Mouse (Mus musculus) frontal cortex, postnatal 10 days (tissue): ENCODE measurements around the gene Hnrnpa0.

Experiments used
- DNase-seq, 2 experiments: peaks; one replicate each; pipeline ENCODE4 v3.0.0; 2022; ENCODE audit warnings: low spot score in 2 of 2, mixed read lengths in 1 of 2

Gene Hnrnpa0

GRCm38 (mm10) chr13:58126862-58127765, 1.2 kb downstream of the Hnrnpa0 start:
- no peak for DNase-seq

- DNase-seq = no peak
These were observed 2.2 kb downstream of the Hnrnpa0 start for GRCm38 (mm10) chr13:58126126-58126525.

- no peak for DNase-seq
These were observed 3.4 kb downstream of the Hnrnpa0 start for GRCm38 (mm10) chr13:58124989-58125388.

GRCm38 (mm10) chr13:58124278-58124677, 4.1 kb downstream of the Hnrnpa0 start:
- DNase-seq = no peak

- DNase-seq = no peak
These were observed 5.0 kb downstream of the Hnrnpa0 start for GRCm38 (mm10) chr13:58123381-58123780.

GRCm38 (mm10) chr13:58122786-58123297, 5.5 kb downstream of the Hnrnpa0 start:
- no peak for DNase-seq

GRCm38 (mm10) chr13:58117318-58118017, 10.9 kb downstream of the Hnrnpa0 start:
- DNase-seq = no peak

GRCm38 (mm10) chr13:58116801-58117200, 11.6 kb downstream of the Hnrnpa0 start:
- no peak for DNase-seq

GRCm38 (mm10) chr13:58115227-58115626, 13.1 kb downstream of the Hnrnpa0 start:
- DNase-seq = no peak

- peak; percentile 77 to 85 for DNase-seq
These were observed 15.1 kb downstream of the Hnrnpa0 start, which contains the start of gene Klhl3 for GRCm38 (mm10) chr13:58113061-58113900. Gene Klhl3, minus strand, starts transcription at chr13:58113592.

GRCm38 (mm10) chr13:58112601-58113041, 15.7 kb downstream of the Hnrnpa0 start:
- DNase-seq = no peak

- DNase-seq = no peak
These were observed 16.2 kb downstream of the Hnrnpa0 start for GRCm38 (mm10) chr13:58112191-58112590.

GRCm38 (mm10) chr13:58111306-58111705, 17.1 kb downstream of the Hnrnpa0 start:
- DNase-seq = no peak

- DNase-seq = peak; percentile 53 to 55
These were observed 37.7 kb downstream of the Hnrnpa0 start for GRCm38 (mm10) chr13:58090643-58091042.

GRCm38 (mm10) chr13:58084396-58084795, 44.0 kb downstream of the Hnrnpa0 start:
- no peak for DNase-seq

GRCm38 (mm10) chr13:58083521-58083920, 44.8 kb downstream of the Hnrnpa0 start:
- no peak for DNase-seq

GRCm38 (mm10) chr13:58083048-58083447, 45.3 kb downstream of the Hnrnpa0 start:
- no peak for DNase-seq

- no peak for DNase-seq
These were observed 50.0 kb downstream of the Hnrnpa0 start for GRCm38 (mm10) chr13:58078361-58078760.
